Mouse (Mus musculus): ENCODE measurements at regions not wholly inside any gene's neighbourhood (a gene's known extent, or its start where the extent isn't known, plus 50 kb on each side); places are given as distances from the start of the nearest gene placed in this dataset.

- TF ChIP-seq E2F4 (IDR thresholded peaks at IDR 0.05; ENCODE audit: borderline replicate concordance, low read depth, low read length) (no peak), EP300 (IDR thresholded peaks at IDR 0.05; ENCODE audit: low read depth in 1 of 2, low read length in 2 of 2) (no peak), POLR2A (IDR thresholded peaks at IDR 0.05; ENCODE audit: control insufficient read depth in 1 of 2, insufficient read depth in 1 of 2, low read depth in 1 of 2, low read length in 2 of 2, poor library complexity in 1 of 2) (no peak), TCF12 (IDR thresholded peaks at IDR 0.05; ENCODE audit: low read depth, low read length) (no peak), KAT2A (conservative IDR thresholded peaks at IDR 0.05; ENCODE audit: low read depth, low read length) (no peak), MEF2A (IDR thresholded peaks at IDR 0.05; ENCODE audit: extremely low read depth, insufficient replicate concordance, low read depth, low read length, poor library complexity, severe bottlenecking) (no peak), CTCF (IDR thresholded peaks at IDR 0.05 in 2 of 3, conservative IDR thresholded peaks at IDR 0.05 in 1 of 3; ENCODE audit: control insufficient read depth in 1 of 3, insufficient read depth in 1 of 3, low read depth in 2 of 3, low read length in 3 of 3, poor library complexity in 1 of 3, severe bottlenecking in 1 of 3) (no peak), SIN3A (IDR thresholded peaks at IDR 0.05; ENCODE audit: low read length) (no peak), GATA1 (IDR thresholded peaks at IDR 0.05; ENCODE audit: low read depth, low read length) (no peak), NRF1 (IDR thresholded peaks at IDR 0.05; ENCODE audit: insufficient read depth, low read depth, low read length, poor library complexity, severe bottlenecking) (no peak), JUND (IDR thresholded peaks at IDR 0.05; ENCODE audit: low read depth, low read length) (no peak)
Observed at GRCm38 (mm10) chr8:116429649-116430048, 75.1 kb upstream of the Dynlrb2 start.

Measured in MEL (cell line).